Mouse (Mus musculus) olfactory bulb, adult 2 months (tissue): ENCODE measurements around the gene Rbl1. TPM values are rescaled to one million over a fixed set of nuclear protein-coding genes. Genes with fewer than 3 reads are reported as not detected.

Experiments used
- H3K27ac ChIP-seq: fragments of 200-500 bp; 2 replicates; pipeline ENCODE4 v1.5.1; 2012; ENCODE audit warnings: low read depth, low read length; ENCODE audit not compliant: insufficient read depth
- H3K4me1 ChIP-seq: fragments of 200-500 bp; 2 replicates; pipeline ENCODE4 v1.6.1; 2012; ENCODE audit warnings: low read length; ENCODE audit not compliant: control insufficient read depth, insufficient read depth
- H3K4me3 ChIP-seq: fragments of 200-500 bp; 2 replicates; pipeline ENCODE4 v1.5.1; 2012; ENCODE audit warnings: mild to moderate bottlenecking, low read depth, low read length, moderate library complexity; ENCODE audit not compliant: insufficient read depth
- CTCF ChIP-seq: fragments of 200-500 bp; IDR thresholded peaks from 2 replicates; pipeline ENCODE4 v1.5.1; 2012; ENCODE audit warnings: low read depth, mild to moderate bottlenecking, low read length, moderate library complexity; ENCODE audit not compliant: insufficient read depth
- POLR2A ChIP-seq: fragments of 200-500 bp; IDR thresholded peaks from 2 replicates; pipeline ENCODE4 v1.6.1; 2012; ENCODE audit warnings: mild to moderate bottlenecking, low read depth, low read length, moderate library complexity; ENCODE audit not compliant: insufficient read depth
- WGBS: fragments of 180-500 bp; shearing (Covaris S2); methylation state at CpG from one replicate; pipeline ENCODE4 v1.1.7; 2018; 5-methylcytosine and 5-hydroxymethylcytosine counted together
- polyA plus RNA-seq: library from polyadenylated mRNA; stranded (reverse); fragments of >200 nt; gene quantifications from 2 replicates; pipeline ENCODE4 v1.2.4, GENCODE M21; 2012; ENCODE audit warnings: low replicate concordance; ENCODE audit not compliant: missing spikeins, insufficient read depth, insufficient read length

Gene Rbl1
- polyA plus RNA-seq, 1 experiment = not detected

- Histone ChIP-seq H3K27ac (no peak overlapping the region), H3K4me3 (no peak overlapping the region), H3K4me1 (no peaks in the 10 kb centered on the region)
- no peak for TF ChIP-seq POLR2A
- TF ChIP-seq CTCF = no peak
- WGBS = 76% methylated on average over 4 of the region's 4 CpGs
These were observed 68.2 kb downstream of the Rbl1 start for GRCm38 (mm10) chr2:157136176-157136575.

- TF ChIP-seq CTCF = no peak
- no peak for TF ChIP-seq POLR2A
- 32% methylated on average over 10 of the region's 10 CpGs for WGBS
- no peaks in the 10 kb centered on the region for H3K4me1 ChIP-seq
- H3K4me3 ChIP-seq = no peak overlapping the region
- no peak overlapping the region for H3K27ac ChIP-seq
These were observed 68.7 kb downstream of the Rbl1 start for GRCm38 (mm10) chr2:157135529-157136120.

- TF ChIP-seq CTCF (no peak), POLR2A (peak; percentile 65; the same call in 1 of the 2 replicates)
- Histone ChIP-seq H3K4me1 (no peaks in the 10 kb centered on the region), H3K27ac (no peak within 1 kb of the TSS), H3K4me3 (peak within 1 kb of the TSS; percentile 65)
- WGBS = under 1% methylated on average over 32 of the region's 32 CpGs
These were observed 69.3 kb downstream of the Rbl1 start, which contains the start of gene Samhd1 for GRCm38 (mm10) chr2:157135014-157135413. Gene Samhd1 (minus strand): TSS chr2:157135265.

- under 1% methylated on average over 25 of the region's 25 CpGs for WGBS
- Histone ChIP-seq H3K4me3 (peak overlapping the region; percentile 65), H3K4me1 (no peaks in the 10 kb centered on the region), H3K27ac (no peak overlapping the region)
- TF ChIP-seq POLR2A = no peak
- TF ChIP-seq CTCF = no peak
These were observed 69.8 kb downstream of the Rbl1 start for GRCm38 (mm10) chr2:157134479-157134931.

GRCm38 (mm10) chr2:157133769-157134478 is 70.4 kb downstream of the Rbl1 start:
- Histone ChIP-seq H3K4me3 (peak overlapping the region; percentile 65), H3K27ac (no peak overlapping the region), H3K4me1 (no peaks in the 10 kb centered on the region)
- whole genome bisulfite sequencing = 28% methylated on average over 11 of the region's 11 CpGs
- TF ChIP-seq CTCF (no peak), POLR2A (no peak)

GRCm38 (mm10) chr2:157132686-157133540 is 71.4 kb downstream of the Rbl1 start:
- Histone ChIP-seq H3K4me3 (no peak overlapping the region), H3K4me1 (no peaks in the 10 kb centered on the region), H3K27ac (no peak overlapping the region)
- WGBS = 72% methylated on average over 3 of the region's 3 CpGs
- TF ChIP-seq POLR2A (no peak), CTCF (no peak)

GRCm38 (mm10) chr2:157132086-157132485 is 72.2 kb downstream of the Rbl1 start:
- TF ChIP-seq POLR2A (no peak), CTCF (no peak)
- Histone ChIP-seq H3K4me1 (no peaks in the 10 kb centered on the region), H3K27ac (no peak overlapping the region), H3K4me3 (no peak overlapping the region)
- 93% methylated on average over 1 of the region's 1 CpGs for WGBS

- no peaks in the 10 kb centered on the region for H3K4me1 ChIP-seq
- whole genome bisulfite sequencing = 83% methylated on average over 8 of the region's 8 CpGs
- TF ChIP-seq CTCF = no peak
- no peak for TF ChIP-seq POLR2A
- no peak overlapping the region for H3K4me3 ChIP-seq
- no peak overlapping the region for H3K27ac ChIP-seq
These were observed 73.4 kb downstream of the Rbl1 start for GRCm38 (mm10) chr2:157130813-157131514.
